Mouse (Mus musculus) T-helper 17 cell (primary cell): ENCODE data around the gene Def6.
"Not testable (repeated sequence)": the region's sequence is repeated elsewhere in the genome, so short reads cannot be mapped to it uniquely, and the experiment has no call there.

Experiments
- in situ Hi-C, 2 experiments: fragments of 300-600 bp; cut with MboI, MseI; formaldehyde crosslinking; loops; 1 replicate in 1 of 2; 2 replicates in 1 of 2; pipeline ENCODE4 v1.15.1; 2025; ENCODE audit warnings: high pct_unique_total_duplicates in 2 of 2

The Def6 gene

DNA sequence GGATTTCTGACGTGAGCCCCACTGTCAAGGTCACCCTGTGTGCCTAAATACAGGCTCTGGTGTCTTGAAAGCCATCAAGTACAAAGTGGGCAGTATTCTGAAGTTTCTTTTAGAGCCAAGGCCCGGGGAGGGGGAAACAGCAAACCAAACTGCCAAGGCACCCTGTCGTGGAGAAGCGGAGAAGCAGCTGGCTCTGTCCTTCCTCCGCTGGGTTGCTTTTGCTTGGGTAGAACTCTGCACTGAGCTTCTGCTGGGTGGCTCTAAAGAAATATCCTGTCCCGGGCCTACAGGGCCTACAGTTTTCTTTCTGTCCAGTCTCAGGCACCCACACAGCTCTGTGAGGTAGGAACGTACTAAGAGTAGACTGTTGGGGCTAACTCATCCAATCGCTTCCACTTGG is 486 bp upstream of the Def6 start:
- in situ Hi-C loops, result loop anchor here in 1 of 2 experiments (10.0 kb wide), 1 partner anchor 488 kb away; the partner anchor contains the start of genes Mapk14 and Slc26a8

DNA sequence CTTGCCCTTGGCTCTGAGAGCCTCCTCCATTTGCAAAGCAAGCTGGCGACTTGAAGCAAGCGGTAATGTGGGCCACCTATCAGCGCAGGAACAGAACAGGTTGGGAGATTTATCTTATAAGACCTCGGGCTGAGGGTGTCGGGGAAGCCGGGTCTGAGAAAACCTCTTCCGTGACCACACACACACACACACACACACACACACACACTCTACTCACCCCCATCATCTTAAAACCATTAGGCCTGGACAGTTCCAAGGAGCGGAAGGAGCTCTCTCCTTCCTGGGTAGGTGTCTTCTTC is 685 bp downstream of the Def6 start:
- in situ Hi-C loops, result loop anchor here in 1 of 2 experiments (10.0 kb wide), 1 partner anchor 487 kb away; the partner anchor contains the start of genes Mapk14 and Slc26a8

DNA sequence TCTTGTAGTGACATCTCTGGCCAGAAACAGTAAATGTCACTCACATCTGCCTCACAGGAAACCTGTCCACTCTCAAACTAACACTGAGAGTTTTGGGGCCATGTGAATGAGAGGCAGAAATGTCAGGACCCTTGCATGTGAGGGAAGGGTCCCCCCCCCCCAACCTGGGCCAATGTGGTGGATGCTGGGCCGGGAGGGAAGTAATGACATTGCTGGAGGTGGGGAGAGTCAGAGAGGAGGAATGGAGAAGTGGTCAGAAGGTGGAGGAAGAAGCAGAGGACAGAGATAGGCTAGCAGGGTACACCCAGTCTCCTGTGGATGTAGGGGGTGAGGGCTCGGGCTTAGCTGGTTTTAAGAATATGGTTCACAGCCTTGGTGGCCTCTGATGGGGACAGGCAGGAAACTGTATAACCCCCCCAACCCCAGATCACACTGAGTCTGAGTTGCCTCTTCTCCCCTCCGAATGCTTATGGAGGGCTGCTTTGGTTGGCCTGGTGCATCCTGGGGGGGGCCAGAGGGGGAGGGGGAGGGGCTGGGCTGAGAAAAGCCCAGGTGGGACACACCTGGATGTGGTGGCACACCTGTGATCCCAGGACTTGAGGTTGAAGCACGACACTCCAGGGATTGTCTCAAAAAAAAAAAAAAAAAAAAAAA is 2.0 kb downstream of the Def6 start:
- in situ Hi-C loops, result loop anchor here in 1 of 2 experiments (10.0 kb wide), 2 partner anchors 485 to 1455 kb away; partner anchors contain the start of genes Cmtr1, Mapk14 and Slc26a8

DNA sequence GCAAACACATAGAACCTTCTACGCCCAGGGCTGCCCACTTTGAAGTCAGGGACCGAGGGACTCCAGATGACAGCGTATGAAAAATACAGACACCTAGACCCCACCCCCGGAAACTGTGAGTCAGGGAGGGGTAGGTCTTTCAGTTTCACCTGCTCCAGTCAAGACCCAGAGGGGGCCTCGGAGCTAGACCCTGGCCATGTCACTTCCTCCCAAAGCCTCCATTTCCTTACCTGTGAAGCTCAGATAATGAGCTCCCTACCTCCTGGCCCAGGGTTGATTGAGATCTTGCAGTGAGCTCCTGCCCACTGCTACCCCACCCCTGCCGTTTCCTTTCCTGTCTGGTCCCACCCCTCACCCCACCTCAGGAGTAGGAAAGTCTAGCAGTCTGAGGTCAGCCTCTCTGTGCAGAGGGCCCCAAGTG is 4.4 kb downstream of the Def6 start:
- in situ Hi-C loops, result loop anchor here in 1 of 2 experiments (10.0 kb wide), 1 partner anchor 1453 kb away; the partner anchor contains the start of gene Cmtr1

DNA sequence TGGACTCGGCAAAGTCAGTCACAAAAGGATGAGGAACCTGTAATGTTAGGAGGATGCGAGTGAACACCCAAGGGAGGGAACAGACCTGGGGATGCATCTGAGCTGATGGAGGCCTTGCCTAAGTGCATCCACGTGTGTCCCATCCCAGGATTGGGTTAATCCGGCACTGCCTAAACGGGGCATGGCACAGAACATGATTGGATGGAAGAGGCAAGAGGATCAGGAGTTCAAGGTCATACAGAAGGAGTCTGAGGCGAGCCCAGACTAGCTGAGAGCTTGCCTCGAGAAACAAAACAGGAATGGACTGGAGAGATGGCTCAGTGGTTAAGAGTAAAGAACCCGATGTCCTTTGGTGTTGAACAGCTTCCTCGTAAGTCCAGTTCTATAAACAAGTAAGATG is 4.8 kb downstream of the Def6 start:
- in situ Hi-C loops, result loop anchor here in 1 of 2 experiments (10.0 kb wide), 1 partner anchor 1452 kb away; the partner anchor contains the start of gene Cmtr1

DNA sequence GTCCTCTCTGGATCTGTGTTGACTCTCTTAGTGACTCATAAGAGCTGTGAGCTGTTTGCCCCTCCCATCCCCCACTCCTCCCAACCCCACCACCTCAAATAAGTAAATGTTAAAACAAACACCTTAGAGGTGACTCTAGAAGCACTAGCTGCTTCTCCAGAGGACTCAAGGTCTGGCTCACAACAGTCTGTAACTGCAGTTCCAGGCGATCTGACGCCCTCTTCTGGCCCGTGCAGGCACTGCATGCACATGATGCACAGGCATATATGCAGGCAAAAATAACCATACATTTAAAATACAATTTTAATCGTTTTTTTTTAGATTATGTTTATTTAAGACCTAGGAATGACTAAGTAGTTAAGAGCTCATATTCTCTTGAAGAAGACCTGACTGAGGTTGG is 5.7 kb downstream of the Def6 start:
- in situ Hi-C loops, result loop anchor here in 1 of 2 experiments (10.0 kb wide), 1 partner anchor 1452 kb away; the partner anchor contains the start of gene Cmtr1

DNA sequence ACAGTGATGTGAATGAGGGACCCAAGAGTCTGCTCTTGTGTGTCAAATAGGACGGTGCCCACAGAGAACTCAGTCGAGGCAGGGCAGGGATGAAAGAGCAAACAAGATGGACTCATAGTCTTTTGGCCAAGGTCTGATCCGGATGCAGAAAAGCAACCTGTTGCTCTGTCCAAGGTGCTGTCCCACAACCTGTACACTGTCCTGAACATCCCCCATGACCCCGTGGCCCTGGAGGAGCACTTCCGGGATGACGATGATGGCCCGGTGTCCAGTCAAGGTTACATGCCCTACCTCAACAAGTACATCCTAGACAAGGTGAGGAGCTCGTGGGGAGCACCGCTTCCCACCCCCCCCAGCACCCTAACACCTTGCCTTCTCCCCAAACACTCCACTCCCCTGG is 9.2 kb downstream of the Def6 start:
- in situ Hi-C loops, result loop anchor here in 1 of 2 experiments (10.0 kb wide), 1 partner anchor 1448 kb away; the partner anchor contains the start of gene Cmtr1

DNA sequence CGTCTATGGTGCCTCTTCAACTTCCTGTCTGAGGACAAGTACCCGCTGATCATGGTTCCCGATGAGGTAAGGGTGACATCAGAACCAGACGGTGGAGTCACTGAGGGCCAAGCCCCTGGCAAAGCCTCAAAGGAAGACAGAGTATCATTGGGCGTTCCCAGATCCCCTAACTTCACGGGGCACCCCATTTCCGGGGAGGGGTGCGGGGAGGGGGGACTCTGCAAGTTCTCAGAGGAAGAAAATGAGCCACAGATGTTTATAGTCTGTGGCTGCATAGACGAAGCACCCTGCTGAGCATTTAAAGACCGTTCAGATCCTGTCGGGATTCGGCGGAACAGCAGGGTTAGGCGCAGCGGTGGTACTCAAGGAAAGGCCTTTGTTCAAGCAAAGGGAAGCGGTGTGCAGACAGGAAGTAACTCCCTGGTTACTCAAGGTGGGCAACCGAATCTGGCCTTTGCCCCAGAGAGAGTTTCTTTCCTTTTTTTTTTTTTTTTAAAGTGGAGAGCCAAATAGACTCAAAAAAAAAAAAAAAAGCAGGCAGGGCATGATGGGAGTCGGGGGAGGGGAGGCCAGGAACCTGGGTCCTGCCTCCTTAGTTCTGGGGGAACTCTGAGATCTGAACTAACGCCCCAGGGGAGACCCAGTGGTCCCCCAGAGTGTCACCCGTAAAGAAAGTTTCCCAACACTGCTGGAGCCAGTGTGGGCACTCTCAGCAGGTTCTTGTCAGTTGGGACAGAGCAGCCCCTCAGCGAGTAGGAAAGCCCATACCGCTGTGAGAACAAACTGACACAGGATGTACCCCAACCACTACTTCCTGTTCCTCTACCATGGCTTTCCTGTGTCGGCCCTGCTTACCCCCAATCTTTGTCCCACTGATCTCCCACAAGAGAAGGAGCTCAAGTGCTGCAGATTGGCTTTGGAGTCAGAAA is 10.4 kb downstream of the Def6 start:
- in situ Hi-C loops, result loop anchor here in 1 of 2 experiments (10.0 kb wide), 1 partner anchor 1447 kb away; the partner anchor contains the start of gene Cmtr1

DNA sequence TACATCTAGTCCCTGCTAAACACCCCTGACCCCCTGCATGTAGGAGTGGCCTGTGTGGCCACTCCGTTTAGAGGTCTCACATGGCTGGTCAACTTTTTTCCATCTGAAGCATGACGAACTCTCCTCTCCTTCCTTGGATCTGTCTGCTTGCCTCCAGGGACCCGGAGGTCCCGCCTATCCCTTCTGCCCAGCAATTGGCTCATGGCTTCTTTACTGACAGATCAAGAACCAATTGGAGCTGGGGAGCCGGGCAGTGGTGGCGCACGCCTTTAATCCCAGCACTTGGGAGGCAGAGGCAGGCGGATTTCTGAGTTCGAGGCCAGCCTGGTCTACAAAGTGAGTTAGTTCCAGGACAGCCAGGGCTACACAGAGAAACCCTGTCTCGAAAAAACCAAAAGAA is 14.9 kb downstream of the Def6 start:
- in situ Hi-C loops, result not testable (repeated sequence)

DNA sequence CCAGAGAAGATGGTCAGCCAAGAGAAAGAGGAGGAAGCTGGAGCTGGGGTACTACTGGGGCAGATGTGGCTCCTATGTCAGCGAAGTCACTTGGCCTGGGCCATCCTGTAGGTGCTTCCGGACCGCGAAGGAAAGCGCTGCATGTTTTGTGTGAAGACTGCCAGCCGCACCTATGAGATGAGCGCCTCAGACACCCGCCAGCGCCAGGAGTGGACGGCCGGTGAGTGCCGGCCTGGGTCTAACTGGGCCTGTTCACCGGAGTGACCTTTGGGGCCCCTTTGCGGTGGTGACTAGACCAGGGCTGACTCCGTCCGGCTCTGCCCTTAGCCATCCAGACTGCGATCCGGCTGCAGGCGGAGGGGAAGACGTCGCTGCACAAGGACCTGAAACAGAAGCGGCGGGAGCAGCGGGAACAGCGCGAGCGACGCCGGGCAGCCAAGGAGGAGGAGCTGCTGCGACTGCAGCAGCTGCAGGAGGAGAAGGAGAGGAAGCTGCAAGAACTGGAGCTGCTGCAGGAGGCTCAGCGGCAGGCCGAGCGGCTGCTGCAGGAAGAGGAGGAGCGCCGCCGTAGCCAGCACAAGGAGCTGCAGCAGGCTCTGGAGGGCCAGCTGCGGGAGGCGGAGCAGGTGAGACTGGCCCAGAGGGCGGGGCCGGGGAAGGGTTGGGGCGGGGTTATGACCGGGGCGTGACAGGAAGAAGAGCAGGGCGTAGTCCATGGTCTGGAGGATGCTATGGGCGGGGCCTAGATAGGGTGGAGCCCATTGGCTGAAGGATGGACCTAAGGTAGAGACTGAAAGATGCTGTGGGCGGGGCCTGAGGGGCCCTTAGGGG is 16.2 kb downstream of the Def6 start:
- in situ Hi-C loops, result no loop called here

DNA sequence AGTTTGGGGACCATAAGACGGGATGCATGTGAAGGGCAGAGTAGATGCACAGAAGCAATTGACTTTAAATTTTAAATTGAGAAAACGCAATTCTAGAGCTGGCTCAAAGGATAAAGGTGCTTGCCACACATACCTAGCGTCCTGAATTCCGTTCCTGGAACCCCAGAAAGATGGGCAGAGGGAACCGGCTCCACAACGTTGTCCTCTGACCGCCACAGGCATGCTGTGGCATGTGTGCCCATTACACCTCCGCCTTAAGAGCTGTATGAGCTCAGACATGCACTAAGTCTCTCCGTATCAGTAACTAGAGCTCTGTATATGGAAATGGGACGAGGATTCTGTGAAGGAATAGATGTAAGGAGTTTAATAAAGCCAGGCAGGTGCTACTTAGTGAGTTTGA is 17.0 kb downstream of the Def6 start:
- in situ Hi-C loops, result loop anchor here (5.0 kb wide), 3 partner anchors 38 to 298 kb away; no protein-coding TSS in a partner anchor

DNA sequence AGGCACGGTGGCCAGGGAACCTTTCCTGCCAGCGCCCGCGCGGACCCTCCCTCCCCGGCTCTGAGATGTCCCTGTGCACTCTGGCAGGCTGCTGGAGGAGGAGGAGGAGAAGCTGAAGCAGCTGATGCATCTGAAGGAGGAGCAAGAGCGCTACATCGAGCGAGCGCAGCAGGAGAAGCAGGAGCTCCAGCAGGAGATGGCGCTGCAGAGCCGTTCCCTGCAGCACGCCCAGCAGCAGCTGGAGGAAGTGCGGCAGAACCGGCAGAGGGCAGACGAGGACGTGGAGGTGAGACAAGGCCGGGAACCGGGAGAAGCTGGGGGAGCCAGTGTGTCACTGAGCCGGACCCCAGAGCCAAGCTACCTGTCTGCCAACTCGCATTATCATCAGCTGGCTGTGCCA is 18.4 kb downstream of the Def6 start:
- in situ Hi-C loops, result loop anchor here (5.0 kb wide), 3 partner anchors 36 to 296 kb away; no protein-coding TSS in a partner anchor

DNA sequence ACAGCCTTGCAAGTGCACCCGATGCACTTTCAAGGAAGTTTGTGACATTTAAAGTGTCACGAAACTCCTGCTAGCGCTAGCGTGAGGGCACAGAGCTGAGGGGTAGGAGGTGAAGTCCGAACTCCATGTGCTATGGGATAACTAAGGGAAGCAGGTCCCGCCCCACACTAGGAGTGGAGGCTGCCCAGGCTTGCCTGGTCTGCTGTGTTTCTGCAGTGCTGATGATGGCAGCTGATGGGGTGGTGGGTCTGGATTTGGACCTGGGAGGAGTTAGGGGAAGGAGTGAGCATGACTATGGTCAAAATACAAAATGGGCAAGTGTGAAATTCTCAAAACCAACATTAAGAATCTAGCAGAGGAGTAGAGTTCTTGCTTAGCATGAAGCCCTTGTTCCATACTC is 22.9 kb downstream of the Def6 start:
- in situ Hi-C loops, result no loop called here

DNA sequence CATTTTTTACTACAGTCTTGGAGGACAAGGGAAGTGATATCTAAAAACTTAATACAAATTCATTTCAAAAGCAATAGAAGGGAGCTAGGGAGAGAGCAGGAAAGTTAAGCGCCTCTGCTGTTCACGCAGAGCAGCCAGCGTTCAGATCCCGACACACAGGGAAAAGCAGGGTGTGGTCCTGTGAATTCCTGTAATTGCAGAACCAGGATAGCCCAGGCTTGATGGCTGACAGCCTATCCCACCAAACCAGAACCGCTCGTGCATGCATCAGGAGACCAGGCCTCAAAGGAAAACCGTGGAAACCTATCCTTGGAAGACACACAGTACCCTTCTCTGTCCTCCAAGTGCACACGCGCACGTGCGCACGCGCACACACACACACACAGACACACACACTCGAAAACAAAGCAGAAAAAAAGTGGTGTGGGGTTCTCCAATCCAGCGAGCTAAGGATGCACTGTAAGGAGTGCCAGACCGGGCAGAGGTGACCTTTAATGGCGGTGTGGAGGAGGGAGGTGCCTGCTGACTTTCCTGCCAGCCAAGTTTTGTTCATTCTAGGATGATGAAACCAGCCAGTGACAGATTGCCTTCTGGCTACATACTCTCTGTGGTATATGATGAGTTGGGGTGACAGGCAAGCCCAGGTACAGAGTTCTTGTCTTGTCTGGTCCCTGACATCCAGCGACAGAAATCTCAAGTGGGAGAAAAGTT is 23.6 kb downstream of the Def6 start:
- in situ Hi-C loops, result no loop called here

DNA sequence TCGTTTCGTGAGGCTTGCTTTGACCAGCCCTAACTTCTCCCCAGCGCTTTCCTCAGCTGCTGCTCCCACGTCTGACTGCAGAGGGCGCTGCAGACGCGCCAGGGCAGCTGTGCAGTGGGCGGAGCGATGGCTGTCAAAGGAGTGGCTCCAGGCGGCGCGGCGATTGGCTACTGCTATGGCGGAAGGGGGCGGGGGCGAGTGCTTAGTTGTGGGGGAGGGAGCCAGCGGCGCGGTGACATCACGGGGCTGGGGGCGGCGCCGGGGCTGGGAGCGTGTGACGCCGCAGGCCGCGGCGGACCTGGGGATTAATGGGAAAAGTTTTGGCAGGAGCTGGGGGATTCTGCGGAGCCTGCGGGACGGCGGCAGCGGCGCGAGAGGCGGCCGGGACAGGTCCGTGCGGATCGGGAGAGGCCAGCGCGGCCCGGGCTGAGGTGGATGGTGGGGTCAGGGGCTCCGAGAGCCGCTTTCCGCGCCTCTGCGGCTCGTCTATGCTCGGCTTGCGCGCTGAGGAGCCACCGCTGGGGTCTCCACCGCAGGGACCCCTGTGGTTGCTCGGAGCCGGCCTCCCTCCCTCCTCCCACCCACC is 25.0 kb downstream of the Def6 start, which contains the start of gene Ppard:
Gene Ppard, plus strand, starts transcription at position 226 of the 586 bp plus-strand sequence.
- in situ Hi-C loops, result no loop called here

DNA sequence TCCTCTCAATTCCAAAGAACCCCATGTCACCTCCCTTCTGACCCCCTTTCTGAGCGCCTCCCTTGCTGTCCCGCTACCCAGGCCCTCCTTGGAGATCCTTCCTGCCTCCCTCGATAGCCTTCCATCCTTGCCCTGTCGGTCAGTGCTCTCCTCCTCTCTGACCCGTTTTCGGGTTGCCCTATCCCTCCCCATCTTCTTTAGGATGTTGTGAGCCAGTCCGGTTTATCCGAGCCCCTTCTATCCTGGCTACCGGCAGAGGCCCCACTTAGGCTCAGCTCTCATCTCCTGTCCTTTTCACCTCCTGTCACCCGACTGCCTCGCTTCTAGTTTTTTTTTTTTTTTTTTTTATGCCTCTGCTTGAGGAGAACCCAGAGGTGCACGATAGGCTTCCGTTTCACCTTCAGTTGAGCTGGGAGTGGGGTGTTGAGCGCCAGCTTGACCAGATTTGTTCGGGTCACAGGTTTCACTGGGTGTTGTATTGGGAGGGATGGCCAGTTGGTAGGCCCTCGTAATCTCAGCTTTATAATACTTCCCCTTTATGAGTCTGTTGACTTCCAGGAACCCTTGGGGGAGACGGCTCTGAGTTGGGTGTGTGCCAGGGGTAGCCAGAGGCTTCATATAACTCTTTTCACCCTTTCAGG is 25.6 kb downstream of the Def6 start:
- in situ Hi-C loops, result no loop called here

DNA sequence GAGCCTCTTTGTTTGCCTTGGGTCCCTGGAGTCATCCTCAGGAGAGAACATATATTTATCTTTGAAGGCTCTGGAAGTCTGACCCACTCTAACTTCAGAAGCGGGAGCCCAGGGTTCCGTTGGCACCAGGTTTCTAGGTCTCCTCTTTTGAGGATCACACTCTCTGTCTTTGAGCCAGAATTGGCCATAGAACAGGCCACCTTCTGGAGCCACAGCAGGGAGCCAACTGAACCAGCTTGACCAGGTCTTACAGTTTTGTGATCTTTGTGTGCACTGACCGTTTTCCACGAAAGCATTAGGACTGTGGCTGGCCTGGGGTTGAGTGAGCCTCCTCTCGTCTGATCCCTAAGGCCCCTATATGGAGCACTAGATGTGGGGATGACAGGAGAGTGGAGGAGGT is 27.1 kb downstream of the Def6 start:
- in situ Hi-C loops, result no loop called here

DNA sequence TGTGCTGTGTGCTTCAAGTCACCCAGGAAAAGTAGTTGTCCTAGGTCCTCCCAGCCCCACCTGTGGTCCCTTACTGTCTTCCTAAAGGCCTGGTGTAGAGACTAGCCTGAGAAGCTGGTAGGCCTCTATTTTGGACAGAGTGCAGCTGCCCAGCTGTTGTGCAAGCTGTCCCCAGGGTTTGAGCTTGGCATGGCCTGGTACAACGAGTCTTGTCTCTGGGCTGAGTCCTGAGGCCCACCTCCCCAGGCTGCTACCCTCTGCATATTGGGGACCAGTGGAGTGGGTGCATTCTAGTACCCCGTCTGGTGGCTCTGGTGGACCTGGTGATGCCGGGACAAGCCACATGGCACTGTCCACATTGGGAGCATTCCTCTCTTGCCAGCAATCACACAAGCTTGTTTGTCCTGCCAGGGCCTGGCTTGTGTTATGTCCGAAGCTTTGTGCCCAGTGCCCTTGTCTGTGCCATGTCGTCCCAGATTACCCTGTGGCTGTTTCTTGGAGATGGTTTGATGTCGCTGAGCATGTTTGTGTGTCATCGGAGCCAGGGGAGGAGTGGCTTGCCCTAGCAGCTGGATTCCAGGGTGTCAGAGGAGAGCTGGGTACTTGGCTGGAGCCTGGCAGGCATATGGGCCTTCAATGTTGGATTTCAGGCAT is 28.5 kb downstream of the Def6 start:
- in situ Hi-C loops, result no loop called here

DNA sequence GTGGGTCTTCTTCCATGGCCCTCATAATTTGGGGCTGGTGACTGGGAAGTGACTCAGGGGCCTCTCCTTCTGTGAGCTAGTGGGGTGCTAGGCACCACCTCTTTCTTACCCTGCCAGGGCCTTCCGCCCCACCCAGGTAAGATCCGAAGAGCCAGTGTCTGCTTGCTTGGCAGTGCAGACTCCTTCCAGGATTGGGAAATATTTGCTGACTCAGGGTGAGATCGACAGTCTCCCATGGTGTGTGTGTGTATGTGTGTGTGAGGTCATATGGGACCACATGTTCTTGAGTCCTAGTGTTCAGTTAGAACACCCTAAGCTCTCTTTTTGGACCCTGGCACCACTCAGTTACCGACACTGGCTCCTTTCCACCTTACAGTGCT is 29.0 kb downstream of the Def6 start:
- in situ Hi-C loops, result no loop called here
